Mouse (Mus musculus) cerebellum, adult 2 months (tissue): ENCODE results near the gene Btbd7. TPM values are rescaled to one million over a fixed set of nuclear protein-coding genes. Genes with fewer than 3 reads are reported as not detected.
A peak's percentile ranks its signal among the peaks of the same experiment; 100 is the strongest.

Experiments used
- DNase-seq, 2 experiments: peaks; one replicate each; pipeline ENCODE4 v3.0.0; 2021
- H3K27ac ChIP-seq: fragments of 200-500 bp; 2 replicates; pipeline ENCODE4 v1.5.1; 2012; ENCODE audit warnings: low read length, control low read depth, inconsistent platforms; ENCODE audit not compliant: insufficient read depth
- H3K27me3 ChIP-seq: fragments of 200-500 bp; 2 replicates; pipeline ENCODE4 v1.6.1; 2012; ENCODE audit warnings: inconsistent platforms, mild to moderate bottlenecking, low read length, moderate library complexity; ENCODE audit not compliant: control insufficient read depth, insufficient read depth
- H3K4me1 ChIP-seq: fragments of 200-500 bp; 2 replicates; pipeline ENCODE4 v1.6.1; 2011; ENCODE audit warnings: low read length; ENCODE audit not compliant: control insufficient read depth, insufficient read depth
- H3K4me3 ChIP-seq: fragments of 200-500 bp; replicated peaks from 2 replicates; pipeline ENCODE3; 2011; ENCODE audit warnings: mild to moderate bottlenecking, low read depth, low read length, control low read depth; ENCODE audit not compliant: insufficient read depth
- CTCF ChIP-seq: fragments of 200-500 bp; IDR thresholded peaks from 2 replicates; pipeline ENCODE4 v1.5.1; 2011; ENCODE audit warnings: low read depth, mild to moderate bottlenecking, control low read depth, low read length, moderate library complexity, borderline replicate concordance; ENCODE audit not compliant: insufficient read depth
- POLR2A ChIP-seq: fragments of 200-500 bp; IDR thresholded peaks from 2 replicates; pipeline ENCODE4 v1.6.1; 2011; ENCODE audit warnings: low read length, control low read depth, borderline replicate concordance; ENCODE audit not compliant: insufficient read depth
- WGBS: fragments of 180-500 bp; shearing (Covaris S2); methylation state at CpG from one replicate; pipeline ENCODE4 v1.1.7; 2018; 5-methylcytosine and 5-hydroxymethylcytosine counted together
- polyA plus RNA-seq: library from polyadenylated mRNA; depleted of rRNA; stranded (reverse); fragments of >200 nt; gene quantifications from 2 replicates; pipeline ENCODE4 v1.2.3, GENCODE M21; 2012; rRNA removed

The Btbd7 gene
- polyA plus RNA-seq, 1 experiment: 12.8 TPM

- under 1% methylated on average over 33 of the region's 33 CpGs for WGBS
- no peak for DNase-seq
Measured at GRCm38 (mm10) chr12:102743036-102743588, 135.2 kb downstream of the Btbd7 start.

GRCm38 (mm10) chr12:102742056-102742455 is 136.2 kb downstream of the Btbd7 start:
- Histone ChIP-seq H3K4me1 (no peaks in the 10 kb centered on the region; the same call in 1 of the 2 replicates), H3K4me3 (no peak overlapping the region), H3K27me3 (no peaks in the 10 kb centered on the region), H3K27ac (no peak overlapping the region)
- WGBS: 89% methylated on average over 7 of the region's 7 CpGs
- no peak for TF ChIP-seq POLR2A
- DNase-seq: no peak

More at GRCm38 (mm10) chr12:102743036-102743588, 135.2 kb downstream of the Btbd7 start:
- Histone ChIP-seq H3K27me3 (no peaks in the 10 kb centered on the region), H3K4me3 (peak overlapping the region; percentile 95), H3K27ac (peak overlapping the region; percentile 93), H3K4me1 (no peaks in the 10 kb centered on the region; the same call in 1 of the 2 replicates)
- TF ChIP-seq POLR2A (no peak), CTCF (no peak)

- WGBS: 60% methylated on average over 3 of the region's 3 CpGs
- Histone ChIP-seq H3K4me3 (no peak overlapping the region), H3K4me1 (no peaks in the 10 kb centered on the region; the same call in 1 of the 2 replicates), H3K27me3 (no peaks in the 10 kb centered on the region), H3K27ac (no peak overlapping the region)
- TF ChIP-seq CTCF (peak; percentile 34; the same call in 1 of the 2 replicates), POLR2A (no peak)
- DNase-seq: peak; percentile 25 to 36
Measured at GRCm38 (mm10) chr12:102740285-102740684, 138.0 kb downstream of the Btbd7 start.

GRCm38 (mm10) chr12:102739096-102739495 is 139.2 kb downstream of the Btbd7 start:
- no peak overlapping the region for H3K27ac ChIP-seq

GRCm38 (mm10) chr12:102733381-102733780 is 144.9 kb downstream of the Btbd7 start:
- 20% methylated on average over 4 of the region's 5 CpGs for WGBS
- no peaks in the 10 kb centered on the region for H3K27me3 ChIP-seq
- TF ChIP-seq CTCF: peak; percentile 59
- no peak for TF ChIP-seq POLR2A
- no peak overlapping the region for H3K4me3 ChIP-seq
- H3K27ac ChIP-seq: no peak overlapping the region
- DNase-seq: peak in 1 of 2 experiments; percentile 38
- no peaks in the 10 kb centered on the region for H3K4me1 ChIP-seq

More at GRCm38 (mm10) chr12:102739096-102739495, 139.2 kb downstream of the Btbd7 start:
- H3K4me3 ChIP-seq: no peak overlapping the region
- WGBS: 64% methylated on average over 5 of the region's 5 CpGs
- TF ChIP-seq POLR2A (no peak), CTCF (no peak)
- DNase-seq: no peak
- no peaks in the 10 kb centered on the region; the same call in 1 of the 2 replicates for H3K4me1 ChIP-seq
- no peaks in the 10 kb centered on the region for H3K27me3 ChIP-seq

- H3K27ac ChIP-seq: no peak overlapping the region
- 40% methylated on average over 16 of the region's 16 CpGs for WGBS
- no peaks in the 10 kb centered on the region for H3K27me3 ChIP-seq
- no peaks in the 10 kb centered on the region for H3K4me1 ChIP-seq
- H3K4me3 ChIP-seq: peak overlapping the region; percentile 46
- no peak for DNase-seq
- TF ChIP-seq POLR2A: no peak
- no peak for TF ChIP-seq CTCF
Measured at GRCm38 (mm10) chr12:102730798-102731619, 147.3 kb downstream of the Btbd7 start.

Other genes starting within 250 kb of the Btbd7 start
- 64.9 and 67.6 TPM in 2 replicates for gene Itpk1, start 173.5 kb downstream of the Btbd7 start, polyA plus RNA-seq
- gene Moap1, start 134.8 kb downstream of the Btbd7 start, polyA plus RNA-seq: 11.9 and 13.8 TPM in 2 replicates
- gene Tmem251, start 134.7 kb downstream of the Btbd7 start, polyA plus RNA-seq: 3.7 and 3.9 TPM in 2 replicates
- not detected in 2 replicates for gene Gm28051, start 120.7 kb downstream of the Btbd7 start, polyA plus RNA-seq
- gene Gon7, start 120.7 kb downstream of the Btbd7 start, polyA plus RNA-seq: 18.9 and 22.5 TPM in 2 replicates
- 24.3 and 25.5 TPM in 2 replicates for gene Ubr7, start 120.5 kb downstream of the Btbd7 start, polyA plus RNA-seq
- 27.0 and 28.7 TPM in 2 replicates for gene Gm20604, start 119.8 kb downstream of the Btbd7 start, polyA plus RNA-seq
- gene Cox8c, start 20.8 kb upstream of the Btbd7 start, polyA plus RNA-seq: not detected in 2 replicates
- 26.1 and 28.2 TPM in 2 replicates for gene Unc79, start 70.4 kb upstream of the Btbd7 start, polyA plus RNA-seq